Mouse (Mus musculus) thymus, adult 2 months (tissue): ENCODE data around the gene Aldh2. TPM values are rescaled to one million over a fixed set of nuclear protein-coding genes. Genes with fewer than 3 reads are reported as not detected.
"Not testable (repeated sequence)": the region's sequence is repeated elsewhere in the genome, so short reads cannot be mapped to it uniquely, and the experiment has no call there.

Experiments used
- DNase-seq: peaks from one replicate; pipeline ENCODE4 v3.0.0; 2021
- H3K27ac ChIP-seq: fragments of 200-500 bp; 2 replicates; pipeline ENCODE4 v1.5.1; 2012; ENCODE audit warnings: low read length, control low read depth; ENCODE audit not compliant: control insufficient read depth, insufficient read depth
- H3K27me3 ChIP-seq: fragments of 200-500 bp; 2 replicates; pipeline ENCODE4 v1.6.1; 2012; ENCODE audit warnings: mild to moderate bottlenecking, low read length, moderate library complexity, mixed read lengths; ENCODE audit not compliant: control insufficient read depth, insufficient read depth
- H3K36me3 ChIP-seq: fragments of 200-500 bp; 2 replicates; pipeline ENCODE4 v1.6.1; 2012; ENCODE audit warnings: mild to moderate bottlenecking, low read length, moderate library complexity; ENCODE audit not compliant: control insufficient read depth, insufficient read depth
- H3K4me1 ChIP-seq: fragments of 200-500 bp; replicated peaks from 2 replicates; pipeline ENCODE4 v1.6.1; 2012; ENCODE audit warnings: low read length; ENCODE audit not compliant: control insufficient read depth, insufficient read depth
- H3K4me3 ChIP-seq: fragments of 200-500 bp; 2 replicates; pipeline ENCODE4 v1.5.1; 2012; ENCODE audit warnings: mild to moderate bottlenecking, low read length, control low read depth, moderate library complexity; ENCODE audit not compliant: control insufficient read depth, insufficient read depth
- CTCF ChIP-seq: fragments of 200-500 bp; IDR thresholded peaks from 2 replicates; pipeline ENCODE4 v1.5.1; 2012; ENCODE audit warnings: mild to moderate bottlenecking, control low read depth, low read length, moderate library complexity, borderline replicate concordance; ENCODE audit not compliant: control insufficient read depth, poor library complexity, insufficient read depth; ENCODE audit errors: extremely low read depth
- POLR2A ChIP-seq: fragments of 200-500 bp; IDR thresholded peaks from 2 replicates; pipeline ENCODE4 v1.6.1; 2012; ENCODE audit warnings: mild to moderate bottlenecking, low read length, control low read depth, moderate library complexity; ENCODE audit not compliant: control insufficient read depth, poor library complexity, insufficient read depth; ENCODE audit errors: extremely low read depth
- WGBS: fragments of 180-500 bp; shearing (Covaris S2); methylation state at CpG from one replicate; pipeline ENCODE4 v1.1.7; 2018; 5-methylcytosine and 5-hydroxymethylcytosine counted together
- polyA plus RNA-seq: library from polyadenylated mRNA; depleted of rRNA; stranded (reverse); fragments of >200 nt; gene quantifications from 2 replicates; pipeline ENCODE4 v1.2.3, GENCODE M21; 2012; rRNA removed

The Aldh2 gene
- polyA plus RNA-seq, 1 experiment: 203 TPM

- Histone ChIP-seq H3K27me3 (no peaks in the 10 kb centered on the region), H3K4me3 (no peak overlapping the region), H3K36me3 (peaks cover 70% of the 10 kb centered on the region), H3K4me1 (no peaks in the 10 kb centered on the region), H3K27ac (no peak overlapping the region)
- no peak for TF ChIP-seq POLR2A
- TF ChIP-seq CTCF: no peak
- 41% methylated on average over 8 of the region's 8 CpGs for whole genome bisulfite sequencing
- DNase-seq: no peak
These were observed 66.7 kb downstream of the Aldh2 start for GRCm38 (mm10) chr5:121526961-121527360.

GRCm38 (mm10) chr5:121526526-121526925, 67.1 kb downstream of the Aldh2 start:
- Histone ChIP-seq H3K4me3 (no peak overlapping the region), H3K27me3 (no peaks in the 10 kb centered on the region), H3K4me1 (no peaks in the 10 kb centered on the region), H3K27ac (no peak overlapping the region), H3K36me3 (peaks cover 68% of the 10 kb centered on the region)
- TF ChIP-seq POLR2A (no peak), CTCF (no peak)
- WGBS: 91% methylated on average over 7 of the region's 7 CpGs
- DNase-seq: no peak

DNA sequence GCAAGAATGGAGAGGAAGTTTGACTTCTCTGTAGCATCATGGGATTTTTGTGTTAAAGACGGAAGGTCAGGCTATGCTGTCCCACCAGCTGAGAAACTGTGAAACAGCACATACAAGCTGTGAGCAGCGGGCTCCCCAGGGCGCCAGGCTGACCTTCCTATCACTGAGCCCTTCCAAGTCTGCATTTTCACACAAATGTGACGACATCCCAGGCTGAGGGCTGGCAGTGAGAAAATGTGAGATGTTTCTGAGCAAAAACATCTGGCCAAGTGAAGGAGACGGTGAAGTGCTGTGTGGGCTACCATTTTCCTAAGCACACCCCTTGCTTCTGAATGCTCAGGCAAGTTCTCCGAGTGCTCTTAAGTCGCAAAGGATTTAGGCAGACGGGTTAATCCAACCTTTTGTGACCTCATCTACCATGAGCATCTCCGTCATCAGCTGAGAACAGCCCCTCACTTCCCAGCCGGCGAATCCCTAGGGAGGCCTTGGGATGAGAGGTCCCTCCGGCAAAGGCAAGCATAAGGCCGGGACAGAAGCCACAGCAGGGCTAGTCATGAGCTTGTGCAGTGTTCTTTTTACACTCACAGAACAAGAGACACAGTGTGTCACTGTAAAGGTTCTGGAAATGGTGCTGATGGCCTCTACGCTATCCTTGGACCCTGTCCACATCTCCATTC, 67.7 kb downstream of the Aldh2 start:
- H3K4me1 ChIP-seq: no peaks in the 10 kb centered on the region
- WGBS: 97% methylated on average over 14 of the region's 14 CpGs
- TF ChIP-seq POLR2A (no peak), CTCF (no peak)
- no peaks in the 10 kb centered on the region for H3K27me3 ChIP-seq
- no peak overlapping the region for H3K27ac ChIP-seq
- no peak for DNase-seq
- peaks cover 68% of the 10 kb centered on the region for H3K36me3 ChIP-seq
- H3K4me3 ChIP-seq: no peak overlapping the region

DNA sequence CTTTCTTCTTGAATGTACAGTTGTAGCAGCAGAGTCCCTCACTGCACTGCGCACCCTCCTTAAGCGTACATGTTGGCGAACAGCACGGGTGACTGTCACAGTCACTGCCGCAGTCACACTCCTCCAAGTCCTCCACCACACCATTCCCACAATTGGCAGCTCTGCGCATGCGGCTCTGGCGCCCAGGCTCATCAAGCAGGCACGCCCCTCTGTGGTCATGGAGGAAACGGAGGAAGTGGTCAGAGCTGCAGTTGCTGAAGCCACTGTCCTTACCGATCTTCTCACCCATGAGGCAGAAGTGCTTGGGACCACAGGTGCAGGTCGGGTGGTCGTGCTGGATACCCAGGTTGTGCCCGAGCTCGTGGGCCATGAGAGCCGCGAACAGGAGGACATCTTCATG, 73.9 kb downstream of the Aldh2 start:
- 24% methylated on average over 10 of the region's 17 CpGs for WGBS

DNA sequence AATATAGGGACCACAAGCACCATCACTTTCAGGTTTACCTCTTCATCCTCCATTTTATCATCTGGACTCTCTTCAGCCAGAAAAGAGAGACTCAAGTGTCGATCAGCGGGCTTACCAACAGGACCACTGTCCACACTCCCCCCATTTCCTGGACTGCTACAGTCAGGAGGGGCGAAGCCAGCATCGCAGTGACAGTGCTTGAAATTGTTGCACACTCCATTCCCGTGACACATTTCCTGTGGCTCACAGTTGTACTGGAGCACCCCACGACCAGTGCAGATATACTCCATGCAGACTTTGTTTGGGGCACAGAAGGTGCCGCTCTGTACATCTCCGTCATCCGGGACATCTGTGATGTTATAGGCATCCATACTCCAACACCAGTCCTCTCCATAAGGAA, 74.6 kb downstream of the Aldh2 start:
- Histone ChIP-seq H3K4me3 (no peak overlapping the region), H3K36me3 (peaks cover 13% of the 10 kb centered on the region; the same call in 1 of the 2 replicates), H3K4me1 (0 out of 2 replicates have a peak, but pooled peaks cover 4% of the 10 kb centered on the region), H3K27ac (no peak overlapping the region), H3K27me3 (no peaks in the 10 kb centered on the region)
- TF ChIP-seq CTCF (no peak), POLR2A (no peak)
- WGBS: 73% methylated on average over 9 of the region's 9 CpGs
- no peak for DNase-seq

More for the DNA sequence above, 73.9 kb downstream of the Aldh2 start:
- peaks cover 19% of the 10 kb centered on the region; the same call in 1 of the 2 replicates for H3K36me3 ChIP-seq
- not testable (repeated sequence) for DNase-seq, H3K4me1 ChIP-seq, H3K27me3 ChIP-seq, H3K4me3 ChIP-seq, H3K27ac ChIP-seq

Other genes starting within 250 kb of the Aldh2 start
- 95.3 and 117 TPM in 2 replicates for gene Trafd1, start 208.2 kb downstream of the Aldh2 start, polyA plus RNA-seq
- gene Naa25, start 195.9 kb downstream of the Aldh2 start, polyA plus RNA-seq: 14.4 and 15.3 TPM in 2 replicates
- gene Tmem116, start 141.9 kb downstream of the Aldh2 start, polyA plus RNA-seq: 1.8 and 5.0 TPM in 2 replicates
- gene Erp29, start 141.3 kb downstream of the Aldh2 start, polyA plus RNA-seq: 45.1 and 52.7 TPM in 2 replicates
- not detected in 2 replicates for gene Adam1b, start 90.4 kb downstream of the Aldh2 start, polyA plus RNA-seq
- 4.0 and 6.8 TPM in 2 replicates for gene Adam1a, start 48.3 kb downstream of the Aldh2 start, polyA plus RNA-seq
- gene Gm42878, start 48.3 kb downstream of the Aldh2 start, polyA plus RNA-seq: not detected in 2 replicates
- gene Mapkapk5, start 47.9 kb downstream of the Aldh2 start, polyA plus RNA-seq: 38.7 and 49.3 TPM in 2 replicates
- gene Acad12, start 25.1 kb upstream of the Aldh2 start, polyA plus RNA-seq: 3.9 and 8.8 TPM in 2 replicates
- gene Acad10, start 66.7 kb upstream of the Aldh2 start, polyA plus RNA-seq: 7.2 and 8.2 TPM in 2 replicates
- gene Brap, start 66.7 kb upstream of the Aldh2 start, polyA plus RNA-seq: 38.7 and 46.9 TPM in 2 replicates
- gene Atxn2, start 117.5 kb upstream of the Aldh2 start, polyA plus RNA-seq: 205 and 216 TPM in 2 replicates
- 48.3 and 80.5 TPM in 2 replicates for gene Sh2b3, start 243.8 kb upstream of the Aldh2 start, polyA plus RNA-seq